Mouse (Mus musculus) hindbrain, embryonic 16.5 days (tissue): ENCODE data around the gene Actl9. TPM values are rescaled to one million over a fixed set of nuclear protein-coding genes. Genes with fewer than 3 reads are reported as not detected.

Experiments
- ATAC-seq: fragments of 200-750 bp; cut with Nextera tagmentation; 2 replicates; pipeline ENCODE4 v1.8.0; 2017; ENCODE audit warnings: moderate TSS enrichment, moderate library complexity
- H3K27ac ChIP-seq: fragments of 300-500 bp; sonication (generic); 2 replicates; pipeline ENCODE4 v1.5.1; 2014; ENCODE audit warnings: low read depth, mild to moderate bottlenecking, control low read depth, low read length, moderate library complexity
- H3K27me3 ChIP-seq: fragments of 300-500 bp; sonication (generic); replicated peaks from 2 replicates; pipeline ENCODE4 v1.6.1; 2014; ENCODE audit warnings: low read length; ENCODE audit not compliant: control insufficient read depth, insufficient read depth
- H3K36me3 ChIP-seq: fragments of 300-500 bp; sonication (generic); 2 replicates; pipeline ENCODE4 v1.6.1; 2014; ENCODE audit warnings: mild to moderate bottlenecking, low read length, moderate library complexity, mixed read lengths; ENCODE audit not compliant: control insufficient read depth, insufficient read depth
- H3K4me1 ChIP-seq: fragments of 300-500 bp; sonication (generic); 2 replicates; pipeline ENCODE4 v1.6.1; 2014; ENCODE audit warnings: low read depth, low read length; ENCODE audit not compliant: control insufficient read depth, insufficient read depth
- H3K4me2 ChIP-seq: fragments of 300-500 bp; sonication (generic); 2 replicates; pipeline ENCODE4 v1.6.1; 2014; ENCODE audit warnings: mild to moderate bottlenecking, low read length, control low read depth, moderate library complexity
- H3K4me3 ChIP-seq: fragments of 300-500 bp; sonication (generic); 2 replicates; pipeline ENCODE4 v1.5.1; 2014; ENCODE audit warnings: mild to moderate bottlenecking, low read length, control low read depth, moderate library complexity
- H3K9ac ChIP-seq: fragments of 300-500 bp; sonication (generic); 2 replicates; pipeline ENCODE4 v1.6.1; 2014; ENCODE audit warnings: low read depth, mild to moderate bottlenecking, control low read depth, low read length, moderate library complexity
- H3K9me3 ChIP-seq: fragments of 300-500 bp; sonication (generic); 2 replicates; pipeline ENCODE4 v1.6.1; 2014; ENCODE audit warnings: mild to moderate bottlenecking, low read length, moderate library complexity; ENCODE audit not compliant: control insufficient read depth
- WGBS: fragments of 180-500 bp; shearing (Covaris S2); extraction: QIAGEN DNeasy Blood & Tissue Kit; methylation state at CpG from one replicate; pipeline ENCODE4 v1.1.7; 2014; 5-methylcytosine and 5-hydroxymethylcytosine counted together
- polyA plus RNA-seq: library from polyadenylated mRNA; unstranded; fragments of >200 nt; fragmentation: Nextera tagmentation; extraction: Ambion mirVana; gene quantifications from 2 replicates; pipeline ENCODE4 v1.2.1, GENCODE M21; 2015

Gene Actl9
- polyA plus RNA-seq, result not detected in 2 replicates

DNA sequence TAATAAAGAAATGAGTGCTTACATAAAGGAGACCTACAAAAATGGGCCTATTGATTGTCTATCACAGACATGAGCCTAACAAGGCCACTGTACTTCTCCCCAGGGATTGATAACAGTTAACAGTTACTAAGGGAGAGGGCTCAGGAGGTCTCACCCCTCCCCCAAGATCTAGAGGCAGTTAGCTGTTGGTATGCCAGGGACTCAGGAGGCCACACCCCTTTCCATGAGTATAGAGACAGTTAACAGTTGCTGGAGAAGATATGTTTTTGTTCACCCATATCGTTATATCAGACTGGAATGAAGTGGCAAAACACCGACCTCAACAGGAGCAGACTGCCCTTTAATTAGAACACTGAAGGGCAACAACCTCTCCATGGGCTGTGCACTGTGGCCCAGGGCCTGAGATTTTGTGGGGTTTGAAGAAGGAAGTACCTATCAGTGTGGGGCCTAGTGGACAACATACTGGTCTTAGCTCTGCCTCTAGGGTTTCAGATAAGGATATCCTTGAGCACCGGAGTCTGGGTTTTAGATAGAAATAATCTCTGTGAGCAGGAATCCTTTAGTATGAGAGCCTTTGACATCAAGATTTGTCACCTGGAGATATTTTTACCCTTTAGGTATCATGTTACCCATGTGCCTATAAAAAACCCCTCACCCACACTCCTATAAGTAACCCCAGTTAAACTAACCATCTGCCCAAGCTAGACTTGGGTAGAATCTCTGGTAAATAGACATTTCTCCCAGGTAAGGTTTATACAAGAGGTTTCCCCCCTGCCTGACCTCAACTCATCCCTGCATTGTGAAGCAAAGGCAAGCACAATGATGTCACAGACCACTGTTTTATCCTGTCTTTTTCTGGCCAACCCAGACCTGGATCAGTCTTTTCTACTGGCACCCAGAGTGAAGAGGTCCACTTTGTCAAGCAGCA, at the start of gene Actl9:
Gene Actl9 (plus strand): TSS at position 878 of the 928 bp plus-strand sequence.
- Histone ChIP-seq H3K4me3 (no peak within 1 kb of the TSS), H3K4me2 (no peak within 1 kb of the TSS), H3K36me3 (no peaks in the 10 kb centered on the region), H3K4me1 (no peaks in the 10 kb centered on the region), H3K9me3 (no peaks in the 10 kb centered on the region), H3K27me3 (no peaks in the 10 kb centered on the region), H3K27ac (no peak within 1 kb of the TSS), H3K9ac (no peak within 1 kb of the TSS)
- no peak for ATAC-seq
- WGBS, result 89% methylated on average over 3 of the region's 3 CpGs

DNA sequence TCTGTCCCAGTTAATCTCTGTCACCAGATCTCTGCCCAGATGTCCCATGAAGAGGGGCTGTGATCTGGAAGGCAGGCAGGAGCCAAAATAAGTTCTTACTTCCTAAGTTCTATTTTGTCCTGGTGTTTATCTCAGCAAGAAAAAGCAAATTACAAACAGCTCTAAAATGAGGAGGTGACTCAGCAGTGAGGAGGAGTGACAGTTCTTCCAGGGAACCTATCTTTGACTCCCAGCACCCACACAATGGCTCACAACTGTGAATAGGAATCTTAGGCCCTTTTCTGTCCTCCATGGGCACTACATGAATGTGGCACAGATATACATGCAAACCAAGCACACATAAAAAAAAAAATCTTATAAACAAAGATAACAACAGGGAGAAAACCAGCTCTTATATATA, 47.0 kb upstream of the Actl9 start:
- Histone ChIP-seq H3K27me3 (no peaks in the 10 kb centered on the region), H3K4me1 (no peaks in the 10 kb centered on the region), H3K9me3 (no peaks in the 10 kb centered on the region), H3K27ac (no peak overlapping the region), H3K36me3 (peaks cover 39% of the 10 kb centered on the region), H3K4me3 (no peak overlapping the region), H3K4me2 (no peak overlapping the region), H3K9ac (no peak overlapping the region)
- ATAC-seq, result no peak

DNA sequence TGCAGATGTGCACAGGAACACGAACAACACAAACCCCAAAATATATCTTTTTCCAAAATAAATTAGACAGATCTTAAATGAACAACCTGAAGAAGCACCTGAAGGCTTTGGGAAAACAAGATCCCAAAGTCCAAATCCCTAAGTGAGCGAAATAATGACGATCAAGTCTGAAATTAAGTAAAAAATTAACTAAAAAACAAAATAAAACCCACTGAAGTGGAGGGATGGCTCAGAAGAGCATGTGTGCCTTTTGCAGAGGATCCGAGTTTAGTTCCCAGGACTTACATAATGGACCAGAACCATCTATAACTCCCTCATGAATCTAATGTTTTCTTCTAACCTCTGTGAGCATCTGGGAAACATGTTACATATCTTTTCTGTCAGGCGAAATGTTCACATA, 40.4 kb upstream of the Actl9 start:
- H3K4me3 ChIP-seq, result no peak overlapping the region
- peaks cover 7% of the 10 kb centered on the region for H3K4me1 ChIP-seq
- no peaks in the 10 kb centered on the region for H3K36me3 ChIP-seq
- H3K27me3 ChIP-seq, result no peaks in the 10 kb centered on the region
- ATAC-seq, result no peak
- 96% methylated on average over 5 of the region's 5 CpGs for WGBS
- H3K9ac ChIP-seq, result no peak overlapping the region
- H3K27ac ChIP-seq, result no peak overlapping the region
- H3K9me3 ChIP-seq, result no peaks in the 10 kb centered on the region
- no peak overlapping the region for H3K4me2 ChIP-seq

DNA sequence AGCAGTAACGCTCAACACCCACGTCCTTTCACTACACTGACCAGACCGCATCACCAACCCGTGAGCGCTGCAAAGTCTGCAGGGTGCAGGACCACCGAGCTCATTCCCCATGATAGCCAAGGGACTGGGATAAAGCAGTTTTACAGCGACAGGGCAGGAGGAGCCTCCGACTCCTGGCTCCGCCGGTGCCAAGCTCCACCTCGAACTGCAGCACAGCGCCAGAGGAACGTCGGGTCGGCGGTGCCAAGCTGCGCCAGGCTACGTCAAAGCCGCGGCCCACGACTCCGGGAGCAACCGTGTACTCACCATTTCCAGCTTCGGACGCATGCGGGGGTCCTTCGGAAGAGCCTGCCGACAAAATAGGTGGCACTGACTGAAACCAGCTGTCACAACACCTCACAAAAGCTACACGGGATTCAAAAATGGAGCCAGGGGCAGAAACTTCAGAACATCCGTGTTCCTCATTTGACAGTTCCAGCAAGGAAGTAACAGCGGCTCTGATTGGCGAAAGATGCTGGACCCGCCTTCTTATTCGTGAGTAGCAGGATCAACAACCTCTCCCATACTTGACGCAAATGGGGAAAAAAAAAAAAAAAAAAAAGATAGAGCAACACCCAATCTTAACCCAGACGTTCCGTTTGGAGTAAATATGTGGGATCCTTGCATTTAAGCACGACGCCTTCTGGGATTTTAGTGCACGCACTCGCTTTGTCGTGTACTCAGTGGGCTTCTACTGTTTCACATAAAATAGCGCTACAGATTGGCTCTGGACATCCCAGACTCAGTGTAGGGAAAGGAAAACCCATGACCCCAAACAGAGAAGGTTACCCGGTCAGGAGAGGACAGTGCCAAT, 38.3 kb upstream of the Actl9 start, which contains the start of gene Zfp101:
Gene Zfp101 (minus strand): TSS at position 460 of the 853 bp plus-strand sequence.
- no peaks in the 10 kb centered on the region for H3K27me3 ChIP-seq
- under 1% methylated on average over 44 of the region's 44 CpGs for WGBS
- peak within 1 kb of the TSS; percentile 83 for H3K27ac ChIP-seq
- peak within 1 kb of the TSS; percentile 70 for H3K4me2 ChIP-seq
- H3K9ac ChIP-seq, result peak within 1 kb of the TSS; percentile 73
- H3K9me3 ChIP-seq, result no peaks in the 10 kb centered on the region
- no peaks in the 10 kb centered on the region for H3K36me3 ChIP-seq
- peak; percentile 100 for ATAC-seq
- peaks cover 7% of the 10 kb centered on the region for H3K4me1 ChIP-seq
- H3K4me3 ChIP-seq, result peak within 1 kb of the TSS; percentile 92

DNA sequence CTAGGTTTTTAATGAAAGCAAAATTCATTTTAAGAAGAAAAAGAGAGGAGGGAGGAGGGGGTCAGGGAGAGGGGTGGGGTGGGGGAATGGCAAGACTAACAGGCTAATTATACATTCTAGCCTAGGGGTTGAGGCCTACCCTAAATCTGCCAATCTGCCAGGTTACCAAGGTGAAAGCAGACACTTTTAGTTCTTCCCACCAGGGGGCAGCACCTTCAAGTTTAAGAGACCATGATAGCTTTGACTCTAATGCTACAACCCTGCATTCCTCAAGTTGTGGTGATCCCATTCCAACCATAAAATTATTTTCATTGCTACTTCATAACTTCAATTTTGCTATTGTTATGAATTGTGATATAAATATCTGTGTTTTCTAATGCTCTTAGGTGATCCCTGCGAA, 6.5 kb downstream of the Actl9 start:
- Histone ChIP-seq H3K4me1 (no peaks in the 10 kb centered on the region), H3K4me3 (no peak overlapping the region), H3K9ac (no peak overlapping the region), H3K27ac (no peak overlapping the region), H3K36me3 (no peaks in the 10 kb centered on the region), H3K27me3 (no peaks in the 10 kb centered on the region), H3K4me2 (no peak overlapping the region), H3K9me3 (no peaks in the 10 kb centered on the region)
- no peak for ATAC-seq
- WGBS, result 57% methylated on average over 1 of the region's 1 CpGs

DNA sequence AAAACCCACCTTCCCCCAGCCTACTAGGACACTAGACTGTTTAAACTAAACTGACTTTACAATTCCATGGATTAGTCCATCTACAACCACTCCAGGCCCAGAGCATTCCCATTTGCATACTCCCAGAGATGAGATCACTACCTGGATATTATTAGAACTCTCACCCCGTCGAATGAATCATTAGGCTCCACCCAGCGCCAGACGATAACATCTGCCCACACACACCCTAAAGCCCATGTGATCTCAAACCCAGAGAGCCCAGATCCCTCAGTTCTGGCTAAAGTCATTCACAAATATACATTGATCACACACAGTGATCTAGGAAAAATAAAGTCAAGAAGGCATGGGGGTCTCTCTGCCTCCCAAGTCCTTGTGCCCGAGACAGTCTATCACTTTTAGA, 7.2 kb downstream of the Actl9 start:
- ATAC-seq, result no peak
- WGBS, result 86% methylated on average over 5 of the region's 5 CpGs
- no peak overlapping the region for H3K4me2 ChIP-seq
- no peak overlapping the region for H3K9ac ChIP-seq
- no peaks in the 10 kb centered on the region for H3K4me1 ChIP-seq
- H3K36me3 ChIP-seq, result no peaks in the 10 kb centered on the region
- H3K4me3 ChIP-seq, result no peak overlapping the region
- no peak overlapping the region for H3K27ac ChIP-seq
- H3K9me3 ChIP-seq, result no peaks in the 10 kb centered on the region
- H3K27me3 ChIP-seq, result no peaks in the 10 kb centered on the region

DNA sequence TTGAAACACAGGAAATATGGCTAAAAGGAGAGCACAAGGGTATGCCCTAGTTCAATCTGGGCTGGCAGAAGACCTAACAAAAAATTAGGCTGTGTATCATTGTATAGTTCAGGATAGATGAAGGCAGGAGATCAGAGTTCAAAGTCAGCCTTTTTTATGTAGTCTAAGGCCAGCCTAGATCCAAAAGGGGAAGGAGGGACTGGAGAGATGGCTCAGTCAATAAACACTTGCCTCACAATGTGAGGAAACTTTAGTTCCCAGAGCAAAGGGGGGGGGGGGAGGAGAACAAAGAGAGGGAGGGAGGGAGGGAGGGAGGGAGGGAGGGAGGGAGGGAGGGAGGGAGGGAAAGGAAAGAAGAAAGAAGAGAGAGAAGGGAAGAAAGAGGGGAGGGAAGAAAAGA, 8.5 kb downstream of the Actl9 start:
- no peaks in the 10 kb centered on the region for H3K27me3 ChIP-seq
- H3K9me3 ChIP-seq, result no peaks in the 10 kb centered on the region
- H3K9ac ChIP-seq, result no peak overlapping the region
- ATAC-seq, result no peak
- H3K4me3 ChIP-seq, result no peak overlapping the region
- H3K27ac ChIP-seq, result no peak overlapping the region
- no peaks in the 10 kb centered on the region for H3K36me3 ChIP-seq
- no peaks in the 10 kb centered on the region for H3K4me1 ChIP-seq
- H3K4me2 ChIP-seq, result no peak overlapping the region

DNA sequence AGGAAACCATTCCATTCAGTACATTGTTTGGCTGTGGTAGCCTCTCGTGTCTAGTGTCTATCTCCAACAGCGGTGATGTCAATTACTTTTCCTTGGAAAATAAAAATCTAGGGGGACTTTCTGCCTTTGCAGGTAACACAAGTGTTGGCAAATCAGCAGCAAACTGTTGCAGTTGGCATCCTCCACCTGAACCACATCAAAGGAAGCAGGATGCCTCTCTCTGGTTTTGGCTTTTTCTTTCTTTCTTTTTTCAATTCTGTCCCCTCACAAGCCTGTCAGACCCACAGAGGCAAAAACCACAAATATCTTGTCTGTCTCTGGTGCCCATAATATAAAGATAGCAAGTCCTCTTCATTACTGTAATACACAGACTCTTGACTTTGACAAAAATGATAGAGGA, 23.9 kb downstream of the Actl9 start:
- ATAC-seq, result no peak
- H3K9me3 ChIP-seq, result no peaks in the 10 kb centered on the region
- no peaks in the 10 kb centered on the region for H3K27me3 ChIP-seq
- no peak overlapping the region for H3K4me2 ChIP-seq
- WGBS, result 86% methylated on average over 2 of the region's 2 CpGs
- H3K4me3 ChIP-seq, result no peak overlapping the region
- H3K36me3 ChIP-seq, result no peaks in the 10 kb centered on the region
- no peak overlapping the region for H3K27ac ChIP-seq
- H3K9ac ChIP-seq, result no peak overlapping the region
- H3K4me1 ChIP-seq, result no peaks in the 10 kb centered on the region

DNA sequence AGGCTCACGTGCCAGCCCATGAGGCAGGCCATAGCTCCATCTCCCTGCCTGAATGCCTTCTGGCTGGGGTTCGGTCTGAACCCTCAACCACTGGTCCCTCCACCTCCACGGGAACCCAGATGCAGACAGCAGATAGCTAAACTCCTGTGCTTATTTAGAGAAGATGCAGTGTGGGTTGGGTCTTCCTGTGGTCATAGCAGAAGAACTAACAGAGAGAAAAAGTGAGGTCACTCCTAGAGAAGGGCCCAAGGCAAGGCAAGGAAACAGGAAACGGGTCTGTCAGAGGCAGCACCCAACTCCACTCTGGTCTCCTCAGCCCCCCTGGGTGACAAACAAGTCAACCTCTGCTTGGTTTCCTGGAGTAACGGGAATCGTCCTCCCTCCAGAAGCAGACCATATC, 38.5 kb downstream of the Actl9 start:
- Histone ChIP-seq H3K36me3 (no peaks in the 10 kb centered on the region), H3K27ac (no peak overlapping the region), H3K4me1 (no peaks in the 10 kb centered on the region), H3K9ac (no peak overlapping the region), H3K9me3 (no peaks in the 10 kb centered on the region), H3K4me2 (no peak overlapping the region), H3K4me3 (no peak overlapping the region), H3K27me3 (no peaks in the 10 kb centered on the region)
- WGBS, result 80% methylated on average over 6 of the region's 6 CpGs
- ATAC-seq, result no peak
